Mouse (Mus musculus) erythroblast, adult 5-6 weeks (primary cell): Measurements from ENCODE around the gene Tbc1d9. TPM values are rescaled to one million over a fixed set of nuclear protein-coding genes. Genes with fewer than 3 reads are reported as not detected.

Source experiments
- ATAC-seq: replicated peaks from 2 replicates; pipeline ENCODE4 v1.8.0; 2016; ENCODE audit warnings: moderate number of reproducible peaks, mild to moderate bottlenecking, moderate TSS enrichment, inconsistent platforms; ENCODE audit not compliant: poor library complexity, low FRiP score, severe bottlenecking
- total RNA-seq, 2 experiments: library from RNA; stranded (forward) in 1 of 2; stranded (reverse) in 1 of 2; fragments of 150-400 nt in 1 of 2; fragments of 200-764, 138-1000 nt in 1 of 2; gene quantifications; 2 replicates each; pipeline versions ENCODE4 v1.2.3 to v1.2.4; 2015 to 2017; ENCODE audit warnings: low replicate concordance in 2 of 2

Tbc1d9 gene
- total RNA-seq (2015; ENCODE audit: low replicate concordance) (2.5 and 2.7 TPM in 2 replicates), total RNA-seq (2017; ENCODE audit: low replicate concordance) (2.0 and 2.6 TPM in 2 replicates)

GRCm38 (mm10) chr8:83165235-83165930, at the start of gene Tbc1d9:
TSS of gene Tbc1d9 (plus strand) at chr8:83165352.
- no peak for ATAC-seq

GRCm38 (mm10) chr8:83135086-83135485, 30.1 kb upstream of the Tbc1d9 start:
- ATAC-seq, result no peak

- ATAC-seq, result no peak
These were observed 25.1 kb upstream of the Tbc1d9 start for GRCm38 (mm10) chr8:83140068-83140467.

- ATAC-seq, result no peak
These were observed 24.4 kb upstream of the Tbc1d9 start for GRCm38 (mm10) chr8:83140701-83141111.

DNA sequence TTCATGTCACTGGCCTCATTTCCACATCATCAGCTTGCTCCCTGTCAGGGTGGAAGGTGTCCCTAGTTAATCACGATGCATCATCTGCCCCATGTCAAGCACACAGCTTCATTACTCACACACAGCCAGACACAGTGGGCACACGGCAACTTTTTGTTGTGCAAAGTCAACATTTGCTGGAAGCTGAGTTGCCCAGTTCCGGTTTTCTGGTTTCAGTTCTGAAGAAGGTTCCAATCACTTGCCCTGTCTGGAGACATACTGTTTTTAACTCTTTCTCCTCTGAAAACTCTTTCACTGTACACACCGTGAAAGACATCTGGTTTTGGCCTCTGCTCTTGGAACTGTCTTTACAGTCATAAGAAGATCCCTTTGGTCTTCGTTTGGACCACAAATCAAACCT, 23.8 kb upstream of the Tbc1d9 start:
- no peak for ATAC-seq

GRCm38 (mm10) chr8:83144601-83145000, 20.6 kb upstream of the Tbc1d9 start:
- no peak for ATAC-seq

DNA sequence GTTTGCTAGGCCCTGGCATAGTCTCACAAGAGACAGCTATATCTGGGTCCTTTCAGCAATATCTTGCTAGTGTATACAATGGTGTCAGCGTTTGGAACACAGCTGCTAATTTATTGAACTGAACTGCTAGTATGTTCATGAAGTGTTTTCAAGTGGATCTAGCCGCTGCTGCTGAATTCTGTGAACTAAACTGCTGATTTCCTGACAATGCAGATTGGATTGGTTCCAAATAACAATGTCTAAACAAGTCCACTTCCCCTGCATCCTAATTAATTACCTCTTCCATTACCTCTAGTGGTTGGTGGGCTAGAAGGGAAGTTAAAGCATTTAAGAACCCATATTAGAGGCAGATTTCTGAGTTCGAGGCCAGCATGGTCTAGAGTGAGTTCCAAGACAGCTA, 19.7 kb upstream of the Tbc1d9 start:
- ATAC-seq, result no peak

DNA sequence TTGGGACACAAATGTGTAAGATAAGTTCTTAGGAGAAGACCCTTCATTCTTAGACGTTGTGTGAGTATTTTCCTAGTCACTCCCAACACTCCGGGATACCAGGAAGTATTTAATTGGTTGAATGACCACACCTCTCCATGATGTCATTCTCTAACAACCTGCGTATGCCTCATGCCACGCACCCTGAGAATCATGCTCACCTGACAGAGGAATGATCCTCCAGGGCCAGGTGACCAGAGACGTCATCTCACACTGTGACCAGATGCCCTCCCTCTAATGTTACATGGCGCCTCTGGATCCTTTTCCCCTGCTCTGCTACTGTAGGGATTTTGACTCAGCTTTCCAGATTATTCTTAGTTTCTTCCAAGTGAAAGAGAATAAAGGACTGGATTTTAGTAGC, 16.0 kb upstream of the Tbc1d9 start:
- ATAC-seq, result no peak

DNA sequence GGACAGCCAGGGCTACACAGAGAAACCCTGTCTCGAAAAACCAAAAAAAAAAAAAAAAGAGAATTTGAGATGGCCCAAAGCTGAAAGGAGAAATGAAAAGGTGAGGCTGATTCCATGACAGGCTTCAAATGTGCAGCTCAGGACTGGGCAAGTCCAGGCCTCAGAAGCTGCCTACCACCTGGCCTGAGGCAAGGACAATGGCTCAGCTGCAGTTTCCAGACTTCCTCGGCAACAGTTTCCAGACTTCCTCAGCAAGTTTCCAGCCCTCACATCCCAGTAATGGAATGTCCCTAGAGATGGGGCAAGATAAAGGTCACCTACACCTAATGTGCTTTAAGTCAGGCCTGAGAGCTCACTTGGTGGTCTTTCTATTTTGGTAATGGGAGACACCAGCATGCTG, 13.1 kb upstream of the Tbc1d9 start:
- ATAC-seq, result no peak

- no peak for ATAC-seq
These were observed 12.7 kb upstream of the Tbc1d9 start for GRCm38 (mm10) chr8:83152470-83152869.

GRCm38 (mm10) chr8:83155110-83155509, 10.0 kb upstream of the Tbc1d9 start:
- ATAC-seq, result no peak

- ATAC-seq, result no peak
These were observed 6.2 kb upstream of the Tbc1d9 start for GRCm38 (mm10) chr8:83158971-83159370.

GRCm38 (mm10) chr8:83159615-83160014, 5.5 kb upstream of the Tbc1d9 start:
- ATAC-seq, result no peak

- ATAC-seq, result no peak
These were observed 4.5 kb upstream of the Tbc1d9 start for GRCm38 (mm10) chr8:83160613-83161012.

- ATAC-seq, result no peak
These were observed 1.0 kb downstream of the Tbc1d9 start, which contains the start of gene Gm10645 for GRCm38 (mm10) chr8:83165931-83166867. TSS of gene Gm10645 (minus strand) at chr8:83166170.

DNA sequence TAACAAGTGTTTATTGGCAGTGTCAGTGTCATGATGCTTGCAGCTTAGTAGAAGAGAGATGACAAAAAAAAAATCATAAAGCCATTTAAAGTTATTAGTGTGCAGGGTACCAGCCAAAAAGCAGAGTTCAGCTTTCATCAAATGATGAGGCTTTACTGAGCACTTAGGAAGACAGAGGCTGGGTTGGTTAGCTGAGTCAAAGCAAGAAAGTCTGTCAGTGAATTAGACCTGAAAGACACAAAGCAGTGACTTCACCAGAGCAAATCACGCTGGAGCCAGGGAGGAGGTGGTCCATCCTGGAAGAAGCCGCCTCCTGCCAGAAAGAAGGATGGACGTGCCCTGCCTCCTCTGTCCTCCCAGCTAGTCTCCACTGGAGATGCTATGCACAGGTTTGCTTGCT, 2.8 kb downstream of the Tbc1d9 start:
- ATAC-seq, result no peak

- no peak for ATAC-seq
These were observed 4.0 kb downstream of the Tbc1d9 start for GRCm38 (mm10) chr8:83169127-83169526.

- no peak for ATAC-seq
These were observed 4.6 kb downstream of the Tbc1d9 start for GRCm38 (mm10) chr8:83169709-83170108.

DNA sequence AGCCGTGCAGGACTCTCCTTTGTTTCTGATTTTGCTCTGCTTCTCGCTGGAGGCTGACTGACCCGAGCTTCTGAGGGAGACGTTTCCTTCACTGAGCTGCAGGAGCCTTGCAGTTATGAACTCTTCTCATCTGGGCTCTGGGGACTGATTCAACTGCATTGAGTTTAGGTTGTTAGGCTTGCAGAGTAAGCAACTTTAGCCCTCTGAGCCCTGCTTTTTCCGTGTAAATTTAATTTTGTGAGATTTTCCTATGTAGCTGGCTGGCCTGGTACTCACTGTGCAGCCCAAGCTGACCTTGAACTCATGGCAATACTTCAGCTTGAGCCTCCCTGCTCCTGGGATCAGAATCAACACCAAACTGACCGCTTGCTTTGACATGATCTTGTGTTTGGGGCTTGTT, 5.7 kb downstream of the Tbc1d9 start:
- no peak for ATAC-seq

DNA sequence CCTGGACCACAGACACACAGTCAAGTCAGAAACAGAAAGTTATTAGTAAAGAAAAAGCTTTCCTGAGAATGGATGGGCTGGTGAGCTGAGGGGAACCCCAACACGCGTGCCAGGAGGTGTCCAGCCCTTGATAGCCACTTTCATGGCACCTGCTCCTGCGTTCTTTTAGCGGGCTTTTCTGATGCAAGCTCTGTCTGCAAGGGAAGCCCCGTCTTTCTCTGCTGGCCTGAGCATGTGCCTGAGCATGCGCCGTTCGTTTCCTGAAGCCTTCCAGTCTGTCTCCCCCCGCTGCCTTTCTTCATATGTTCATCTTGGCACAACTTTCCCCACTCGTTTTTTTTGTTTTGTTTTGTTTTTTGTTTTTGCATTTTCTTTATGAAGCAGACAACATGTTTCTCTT, 10.5 kb downstream of the Tbc1d9 start:
- no peak for ATAC-seq

- ATAC-seq, result no peak
These were observed 11.6 kb downstream of the Tbc1d9 start for GRCm38 (mm10) chr8:83176785-83177184.
